Mouse (Mus musculus): ENCODE measurements around the gene Ltbp1. TPM values are rescaled to one million over a fixed set of nuclear protein-coding genes. Genes with fewer than 3 reads are reported as not detected.

Ltbp1 gene
- total and polyA plus RNA-seq, 3 experiments: 2.3 to 6.4 (median 2.5) TPM

DNA sequence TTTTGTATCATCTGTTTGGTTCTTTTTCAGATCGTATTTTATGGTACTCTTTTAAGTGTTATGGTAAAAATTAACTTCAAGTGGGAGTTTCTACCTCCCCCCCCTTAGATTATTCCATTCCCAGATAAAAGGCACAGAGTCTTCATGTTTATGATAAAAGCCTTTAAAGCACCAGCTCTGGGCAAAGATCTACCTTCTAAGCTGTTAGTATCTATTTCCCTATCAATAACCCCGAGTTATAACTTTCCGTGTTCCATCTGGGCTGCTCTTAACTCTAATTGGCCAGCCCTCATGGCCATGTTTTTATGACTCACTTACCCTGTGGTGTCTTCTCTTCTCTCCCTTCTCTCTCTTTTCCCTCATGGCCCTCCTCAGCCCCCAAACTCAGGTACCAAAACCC lies 88.2 kb downstream of the Ltbp1 start:
- dilution Hi-C loops (cut with MboI; ENCODE audit: extremely low pct_ligation_motif_present, extremely low pct_unique_long_range_greater_than_20kb, low sequenced_read_pairs): no loop called here
- H3K27me3 ChIP-seq (replicated peaks): no peaks in the 10 kb centered on the region
- H3K9me3 ChIP-seq (replicated peaks; ENCODE audit: low read length): no peaks in the 10 kb centered on the region
- no peaks in the 10 kb centered on the region for H3K36me3 ChIP-seq (replicated peaks in 1 of 2; ENCODE audit: control insufficient read depth in 1 of 2, insufficient read depth in 1 of 2, low read length in 1 of 2)
- no peak for DNase-seq (ENCODE audit: extremely low read depth)
- in situ Hi-C loops (cut with MboI; ENCODE audit: low pct_ligation_motif_present, low pct_unique_long_range_greater_than_20kb, low sequenced_read_pairs): no loop called here
- H3K79me2 ChIP-seq (replicated peaks; ENCODE audit: control insufficient read depth, extremely low read depth, insufficient read depth, poor library complexity, severe bottlenecking): no peaks in the 10 kb centered on the region
- no peak for TF ChIP-seq GABPA (IDR thresholded peaks at IDR 0.05; ENCODE audit: insufficient replicate concordance, low read depth, low read length)
- TF ChIP-seq CHD2 (IDR thresholded peaks at IDR 0.05; ENCODE audit: low read length): no peak
- TF ChIP-seq MEF2A (IDR thresholded peaks at IDR 0.05; ENCODE audit: borderline replicate concordance, low read depth, low read length): no peak
- TF ChIP-seq BHLHE40 (IDR thresholded peaks at IDR 0.05; ENCODE audit: low read depth, low read length): no peak
- no peak for TF ChIP-seq ZMIZ1 (IDR thresholded peaks at IDR 0.05; ENCODE audit: low read depth, low read length)
- no peak for TF ChIP-seq TBP (conservative IDR thresholded peaks at IDR 0.05; ENCODE audit: low read depth, low read length)
- no peak for TF ChIP-seq RCOR1 (conservative IDR thresholded peaks at IDR 0.05; ENCODE audit: low read depth, low read length)
- no peak for TF ChIP-seq RAD21 (IDR thresholded peaks at IDR 0.05; ENCODE audit: low read depth, low read length)
- TF ChIP-seq JUN (IDR thresholded peaks at IDR 0.05; ENCODE audit: insufficient read depth, low read depth, low read length): no peak
- no peak overlapping the region for H3K4me3 ChIP-seq (replicated peaks in 1 of 3; ENCODE audit: low read depth in 2 of 3, low read length in 2 of 3, poor library complexity in 1 of 3)
- no peak overlapping the region for H3K9ac ChIP-seq (ENCODE audit: insufficient read depth, low read depth)
- no peak overlapping the region for H3K4me2 ChIP-seq (ENCODE audit: insufficient read depth, low read depth, poor library complexity, severe bottlenecking)
- H3K27ac ChIP-seq (ENCODE audit: insufficient read depth, low read depth): no peak overlapping the region
- no peaks in the 10 kb centered on the region for H3K4me1 ChIP-seq (ENCODE audit: control insufficient read depth in 1 of 2, insufficient read depth in 2 of 2)

DNA sequence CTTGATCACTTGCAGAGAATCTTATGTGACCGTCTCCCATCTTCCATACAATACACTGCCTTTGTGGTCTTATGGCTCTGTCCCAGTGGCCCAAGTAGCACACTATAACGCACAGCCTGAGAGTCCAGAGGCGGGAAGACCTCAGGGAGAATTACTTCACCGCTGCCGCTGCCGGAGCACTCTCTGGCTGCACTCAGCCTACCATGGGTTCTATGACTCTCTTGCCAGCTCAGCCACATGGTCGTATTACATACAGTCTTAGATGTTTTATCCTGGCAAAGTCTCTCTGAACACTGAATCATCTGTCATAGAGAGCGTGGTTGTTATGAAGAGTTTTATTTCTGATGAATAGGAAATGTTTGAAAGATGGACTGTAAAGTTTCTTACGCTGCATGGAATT lies 89.2 kb downstream of the Ltbp1 start:
- H3K4me3 ChIP-seq (replicated peaks in 1 of 3; ENCODE audit: low read depth in 2 of 3, low read length in 2 of 3, poor library complexity in 1 of 3): no peak overlapping the region
- H3K4me2 ChIP-seq (ENCODE audit: insufficient read depth, low read depth, poor library complexity, severe bottlenecking): no peak overlapping the region
- no peak overlapping the region for H3K9ac ChIP-seq (ENCODE audit: insufficient read depth, low read depth)
- TF ChIP-seq MAZ (IDR thresholded peaks at IDR 0.05; ENCODE audit: low read depth, low read length) (no peak), USF2 (conservative IDR thresholded peaks at IDR 0.05; ENCODE audit: low read depth, low read length) (no peak), IRF4 (IDR thresholded peaks at IDR 0.05; ENCODE audit: low read depth, low read length) (no peak)
- H3K27me3 ChIP-seq (replicated peaks): no peaks in the 10 kb centered on the region
- in situ Hi-C loops (cut with MboI; ENCODE audit: low pct_ligation_motif_present, low pct_unique_long_range_greater_than_20kb, low sequenced_read_pairs) (no loop called here), dilution Hi-C loops (cut with MboI; ENCODE audit: extremely low pct_ligation_motif_present, extremely low pct_unique_long_range_greater_than_20kb, low sequenced_read_pairs) (no loop called here)
- H3K4me1 ChIP-seq (ENCODE audit: control insufficient read depth in 1 of 2, insufficient read depth in 2 of 2): no peaks in the 10 kb centered on the region
- no peak for DNase-seq (ENCODE audit: extremely low read depth)
- H3K9me3 ChIP-seq (replicated peaks; ENCODE audit: low read length): no peaks in the 10 kb centered on the region
- H3K27ac ChIP-seq (ENCODE audit: insufficient read depth, low read depth): no peak overlapping the region
- H3K79me2 ChIP-seq (replicated peaks; ENCODE audit: control insufficient read depth, extremely low read depth, insufficient read depth, poor library complexity, severe bottlenecking): no peaks in the 10 kb centered on the region
- no peaks in the 10 kb centered on the region for H3K36me3 ChIP-seq (replicated peaks in 1 of 2; ENCODE audit: control insufficient read depth in 1 of 2, insufficient read depth in 1 of 2, low read length in 1 of 2)

DNA sequence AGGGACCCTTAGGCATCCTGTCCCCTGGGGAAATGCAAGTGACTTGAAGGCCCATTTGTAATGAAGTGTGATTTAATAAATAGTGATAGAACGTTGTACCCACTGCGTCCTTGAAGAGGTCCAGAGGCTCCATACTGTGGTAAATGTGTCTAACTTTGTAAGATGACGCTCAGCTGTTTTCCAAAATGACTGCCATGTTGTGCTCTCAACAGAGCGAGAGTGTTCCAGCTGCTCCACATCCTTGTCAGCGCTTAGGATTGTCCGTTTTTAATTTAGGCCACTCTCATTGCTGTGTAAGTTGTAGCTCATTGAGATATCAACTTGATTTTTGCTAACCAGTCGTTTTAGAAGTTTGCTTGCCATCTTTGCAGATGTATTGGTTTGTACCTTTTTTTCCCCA lies 91.4 kb downstream of the Ltbp1 start:
- no peaks in the 10 kb centered on the region for H3K4me1 ChIP-seq (ENCODE audit: control insufficient read depth in 1 of 2, insufficient read depth in 2 of 2)
- TF ChIP-seq MAZ (IDR thresholded peaks at IDR 0.05; ENCODE audit: low read depth, low read length) (no peak), E2F4 (IDR thresholded peaks at IDR 0.05; ENCODE audit: insufficient replicate concordance, low read depth, low read length) (no peak), RCOR1 (conservative IDR thresholded peaks at IDR 0.05; ENCODE audit: low read depth, low read length) (no peak), POLR2A (IDR thresholded peaks at IDR 0.05; ENCODE audit: low read depth, low read length) (no peak)
- no peaks in the 10 kb centered on the region for H3K27me3 ChIP-seq (replicated peaks)
- H3K27ac ChIP-seq (ENCODE audit: insufficient read depth, low read depth): no peak overlapping the region
- dilution Hi-C loops (cut with MboI; ENCODE audit: extremely low pct_ligation_motif_present, extremely low pct_unique_long_range_greater_than_20kb, low sequenced_read_pairs) (no loop called here), in situ Hi-C loops (cut with MboI; ENCODE audit: low pct_ligation_motif_present, low pct_unique_long_range_greater_than_20kb, low sequenced_read_pairs) (no loop called here)
- H3K36me3 ChIP-seq (replicated peaks in 1 of 2; ENCODE audit: control insufficient read depth in 1 of 2, insufficient read depth in 1 of 2, low read length in 1 of 2): no peaks in the 10 kb centered on the region
- no peaks in the 10 kb centered on the region for H3K9me3 ChIP-seq (replicated peaks; ENCODE audit: low read length)
- H3K9ac ChIP-seq (ENCODE audit: insufficient read depth, low read depth): no peak overlapping the region
- no peak overlapping the region for H3K4me3 ChIP-seq (replicated peaks in 1 of 3; ENCODE audit: low read depth in 2 of 3, low read length in 2 of 3, poor library complexity in 1 of 3)
- no peak overlapping the region for H3K4me2 ChIP-seq (ENCODE audit: insufficient read depth, low read depth, poor library complexity, severe bottlenecking)
- DNase-seq (ENCODE audit: extremely low read depth): no peak
- H3K79me2 ChIP-seq (replicated peaks; ENCODE audit: control insufficient read depth, extremely low read depth, insufficient read depth, poor library complexity, severe bottlenecking): no peaks in the 10 kb centered on the region

Measured in CH12.LX (cell line).